In genomic region chr4:107846795-107847194, GRCm38 (mm10) we compare ENCODE assay signal across 20 mouse cellular contexts. TPM values are rescaled to one million over a fixed set of nuclear protein-coding genes. Genes with fewer than 3 reads are reported as not detected.
A peak's percentile ranks its signal among the peaks of the same experiment; 100 is the strongest.
DNase-seq lines count a peak whose midpoint lies in the region; ATAC-seq and TF ChIP-seq lines count a peak whose summit lies in the region.
"Had no signal": no experiment of that assay in that cellular context is flagged by ENCODE, and none has a peak within 500 bp of the region (broad histone marks: within the 10 kb centered on the region; RNA-seq: fewer than 3 reads in every experiment).

No protein-coding gene starts in this region.

- peak; percentile 28; the same call in 1 of the 2 replicates for ATAC-seq in frontal cortex, adult (ENCODE audit: low TSS enrichment)
- ATAC-seq in hindbrain, embryonic 12.5 days (ENCODE audit: low FRiP score) = no peak
- no peak for ATAC-seq in embryonic facial prominence, embryonic 12.5 days (ENCODE audit: insufficient number of reproducible peaks, insufficient read depth, low FRiP score, low TSS enrichment)

- TF ChIP-seq CTCF in E14TG2a.4 (conservative IDR thresholded peaks at IDR 0.05; ENCODE audit: low read length) = no peak

- peaks cover 30% of the 10 kb centered on the region for H3K36me3 ChIP-seq in hindbrain, embryonic 12.5 days
- peaks cover 79% of the 10 kb centered on the region for H3K36me3 ChIP-seq in hindbrain, embryonic 10.5 days
- H3K36me3 ChIP-seq in E14TG2a.4 (ENCODE audit: insufficient read depth, low read length) = no peaks in the 10 kb centered on the region
- no peaks in the 10 kb centered on the region for H3K36me3 ChIP-seq in embryonic facial prominence, embryonic 12.5 days
- H3K36me3 ChIP-seq: limb, embryonic 15.5 days had no signal

- H3K9ac ChIP-seq in hindbrain, embryonic 12.5 days = 0 out of 2 replicates have a peak overlapping the region, but pooled peaks have one; percentile 9
- H3K9ac ChIP-seq in embryonic facial prominence, embryonic 12.5 days = no peak overlapping the region
- H3K9ac ChIP-seq: limb, embryonic 15.5 days; neural tube, embryonic 12.5 days had no signal

- H3K4me2 ChIP-seq in hindbrain, embryonic 12.5 days (replicated peaks) = no peak overlapping the region
- no peak overlapping the region for H3K4me2 ChIP-seq in embryonic facial prominence, embryonic 12.5 days (replicated peaks)

- intact Hi-C loops in left cerebral cortex, postnatal 36 days (cut with DNase I) = no loop called here

- no peak overlapping the region for H3K27ac ChIP-seq in hindbrain, embryonic 12.5 days
- H3K27ac ChIP-seq in hindbrain, embryonic 10.5 days = no peak overlapping the region
- no peak overlapping the region for H3K27ac ChIP-seq in embryonic facial prominence, embryonic 12.5 days
- H3K27ac ChIP-seq: limb, embryonic 15.5 days; midbrain, embryonic 12.5 days; neural tube, embryonic 12.5 days had no signal

- peaks cover 16% of the 10 kb centered on the region for H3K27me3 ChIP-seq in hindbrain, embryonic 12.5 days
- peaks cover 35% of the 10 kb centered on the region for H3K27me3 ChIP-seq in hindbrain, embryonic 10.5 days (ENCODE audit: insufficient read depth, poor library complexity, severe bottlenecking)
- H3K27me3 ChIP-seq in E14TG2a.4 (ENCODE audit: insufficient read depth, low read length) = peaks cover 51% of the 10 kb centered on the region
- H3K27me3 ChIP-seq in embryonic facial prominence, embryonic 12.5 days = peaks cover 27% of the 10 kb centered on the region

- H3K4me3 ChIP-seq in hindbrain, embryonic 12.5 days = no peak overlapping the region
- no peak overlapping the region for H3K4me3 ChIP-seq in hindbrain, embryonic 10.5 days
- H3K4me3 ChIP-seq in E14TG2a.4 (replicated peaks; ENCODE audit: low read length) = peak overlapping the region; percentile 74; the same call in 1 of the 2 replicates
- 0 out of 2 replicates have a peak overlapping the region, but pooled peaks have one; percentile 28 for H3K4me3 ChIP-seq in embryonic facial prominence, embryonic 12.5 days

- no peaks in the 10 kb centered on the region for H3K9me3 ChIP-seq in hindbrain, embryonic 12.5 days (replicated peaks)
- no peaks in the 10 kb centered on the region for H3K9me3 ChIP-seq in hindbrain, embryonic 10.5 days
- no peaks in the 10 kb centered on the region for H3K9me3 ChIP-seq in E14TG2a.4 (ENCODE audit: low read length)
- no peaks in the 10 kb centered on the region for H3K9me3 ChIP-seq in embryonic facial prominence, embryonic 12.5 days
- H3K9me3 ChIP-seq: limb, embryonic 15.5 days; midbrain, embryonic 12.5 days; neural tube, embryonic 12.5 days had no signal

- DNase-seq in frontal cortex, postnatal 10 days (ENCODE audit: low spot score in 2 of 2) = no peak
- no peak for DNase-seq in hindbrain, embryonic 10.5 days (ENCODE audit: low spot score)
- no peak for DNase-seq in left cerebral cortex, postnatal 36 days (ENCODE audit: low spot score in 2 of 2)
- DNase-seq in ovary, postnatal 36 days (ENCODE audit: low spot score) = no peak
- DNase-seq: adrenal gland, postnatal 36 days; B cell, adult 2 months; cerebellum, postnatal 36 days; gastrocnemius, postnatal 14 days; heart, postnatal 10 days; kidney, adult 9 months; kidney, postnatal 36 days; lung, postnatal 4 days; thymus, postnatal 14 days had no signal

- peaks cover 35% of the 10 kb centered on the region for H3K4me1 ChIP-seq in hindbrain, embryonic 12.5 days
- H3K4me1 ChIP-seq in hindbrain, embryonic 10.5 days (replicated peaks) = peaks cover 43% of the 10 kb centered on the region
- peaks cover 22% of the 10 kb centered on the region for H3K4me1 ChIP-seq in E14TG2a.4 (replicated peaks; ENCODE audit: low read depth, low read length)
- H3K4me1 ChIP-seq in embryonic facial prominence, embryonic 12.5 days = peaks cover 8% of the 10 kb centered on the region; the same call in 1 of the 2 replicates

- WGBS in hindbrain, embryonic 12.5 days = 64% methylated on average over 7 of the region's 7 CpGs
- WGBS in hindbrain, embryonic 10.5 days = 55% methylated on average over 7 of the region's 7 CpGs
- 56% methylated on average over 7 of the region's 7 CpGs for WGBS in embryonic facial prominence, embryonic 12.5 days

RNA-seq across cellular contexts. Expression of gene Magoh, which starts 32.8 kb away (rescaled TPM):
- polyA plus RNA-seq in hindbrain, embryonic 12.5 days (2016; fragmentation: Nextera tagmentation; extraction: Ambion mirVana) = 173 and 174 TPM in 2 replicates
- 225 and 238 TPM in 2 replicates for polyA plus RNA-seq in hindbrain, embryonic 10.5 days (2016; fragmentation: Nextera tagmentation; extraction: Ambion mirVana)
- 217 and 223 TPM in 2 replicates for polyA plus RNA-seq in embryonic facial prominence, embryonic 12.5 days (2016; fragmentation: Nextera tagmentation; extraction: Ambion mirVana)
- 10 to 100 TPM; 35.2 to 43.4 TPM for total RNA-seq in left cerebral cortex, postnatal 36 days (2021)

RNA-seq across cellular contexts. Expression of gene 0610037L13Rik, which starts 42.8 kb away (rescaled TPM):
- 106 and 113 TPM in 2 replicates for polyA plus RNA-seq in hindbrain, embryonic 12.5 days (2016; fragmentation: Nextera tagmentation; extraction: Ambion mirVana)
- polyA plus RNA-seq in hindbrain, embryonic 10.5 days (2016; fragmentation: Nextera tagmentation; extraction: Ambion mirVana) = 111 and 113 TPM in 2 replicates
- 126 and 132 TPM in 2 replicates for polyA plus RNA-seq in embryonic facial prominence, embryonic 12.5 days (2016; fragmentation: Nextera tagmentation; extraction: Ambion mirVana)
- total RNA-seq in left cerebral cortex, postnatal 36 days (2021) = 10 to 100 TPM; 57.2 to 58.9 TPM

RNA-seq across cellular contexts. Expression of gene Lrp8, which starts 44.7 kb away (rescaled TPM):
- polyA plus RNA-seq in hindbrain, embryonic 12.5 days (2016; fragmentation: Nextera tagmentation; extraction: Ambion mirVana) = 46.7 and 52.6 TPM in 2 replicates
- 10.0 and 13.9 TPM in 2 replicates for polyA plus RNA-seq in hindbrain, embryonic 10.5 days (2016; fragmentation: Nextera tagmentation; extraction: Ambion mirVana)
- 6.2 and 7.2 TPM in 2 replicates for polyA plus RNA-seq in embryonic facial prominence, embryonic 12.5 days (2016; fragmentation: Nextera tagmentation; extraction: Ambion mirVana)
- 100 to 1,000 TPM in 1 of 2 experiments, 10 to 100 TPM in 1; 74.7 to 112 TPM for total RNA-seq in left cerebral cortex, postnatal 36 days (2021)

Comparison
In these comparisons a context has a peak if more than half of its experiments do, and no peak if none do; other contexts are left out.
1. H3K4me3 ChIP-seq: peak in E14TG2a.4 (single experiment) and embryonic facial prominence, embryonic 12.5 days (single experiment); none in hindbrain, embryonic 12.5 days (single experiment) and hindbrain, embryonic 10.5 days (single experiment).